Mouse (Mus musculus): Measurements from ENCODE around the gene Reps2. TPM values are rescaled to one million over a fixed set of nuclear protein-coding genes. Genes with fewer than 3 reads are reported as not detected.

Gene Reps2
- total RNA-seq, 2 experiments from 2014 or later, result 1.3 to 3.0 TPM

GRCm38 (mm10) chrX:162590145-162590790 lies 53.2 kb downstream of the Reps2 start:
- DNase-seq, result no peak
- intact Hi-C loops (cut with DNase I), result no loop called here

GRCm38 (mm10) chrX:162589173-162589805 lies 54.2 kb downstream of the Reps2 start:
- intact Hi-C loops (cut with DNase I), result no loop called here
- no peak for DNase-seq

GRCm38 (mm10) chrX:162584349-162584748 lies 59.1 kb downstream of the Reps2 start:
- DNase-seq, result no peak

GRCm38 (mm10) chrX:162580521-162580920 lies 62.9 kb downstream of the Reps2 start:
- DNase-seq, result no peak
- intact Hi-C loops (cut with DNase I), result no loop called here

More at GRCm38 (mm10) chrX:162584349-162584748, 59.1 kb downstream of the Reps2 start:
- intact Hi-C loops (cut with DNase I), result no loop called here

- intact Hi-C loops (cut with DNase I), result no loop called here
- DNase-seq, result no peak
Measured at GRCm38 (mm10) chrX:162568439-162568838, 75.0 kb downstream of the Reps2 start.

- intact Hi-C loops (cut with DNase I), result no loop called here
- no peak for DNase-seq
Measured at GRCm38 (mm10) chrX:162565501-162565900, 77.9 kb downstream of the Reps2 start.

GRCm38 (mm10) chrX:162556459-162556841 lies 87.0 kb downstream of the Reps2 start:
- DNase-seq, result no peak
- intact Hi-C loops (cut with DNase I), result no loop called here

- peak in 1 of 2 experiments; percentile 14 for DNase-seq
- intact Hi-C loops (cut with DNase I), result no loop called here
Measured at GRCm38 (mm10) chrX:162555729-162556458, 87.6 kb downstream of the Reps2 start.

- intact Hi-C loops (cut with DNase I), result no loop called here
- DNase-seq, result no peak
Measured at GRCm38 (mm10) chrX:162554513-162554912, 88.9 kb downstream of the Reps2 start.

GRCm38 (mm10) chrX:162552383-162552782 lies 91.1 kb downstream of the Reps2 start:
- intact Hi-C loops (cut with DNase I), result no loop called here
- DNase-seq, result no peak

GRCm38 (mm10) chrX:162545037-162545436 lies 98.4 kb downstream of the Reps2 start:
- intact Hi-C loops (cut with DNase I), result no loop called here
- no peak for DNase-seq

- no peak for DNase-seq
- intact Hi-C loops (cut with DNase I), result no loop called here
Measured at GRCm38 (mm10) chrX:162542576-162543227, 100.7 kb downstream of the Reps2 start.

- DNase-seq, result no peak
- intact Hi-C loops (cut with DNase I), result no loop called here
Measured at GRCm38 (mm10) chrX:162541961-162542360, 101.5 kb downstream of the Reps2 start.

- intact Hi-C loops (cut with DNase I), result loop anchor here (5.0 kb wide), 1 partner anchor 266 kb away; no protein-coding TSS in a partner anchor
- DNase-seq, result no peak
Measured at GRCm38 (mm10) chrX:162531016-162531415, 112.4 kb downstream of the Reps2 start.

GRCm38 (mm10) chrX:162527240-162527639 lies 116.2 kb downstream of the Reps2 start:
- intact Hi-C loops (cut with DNase I), result loop anchor here (10.0 kb wide), 1 partner anchor 208 kb away; no protein-coding TSS in a partner anchor
- peak; percentile 36 to 56 for DNase-seq

- DNase-seq, result peak; percentile 27 to 30
- intact Hi-C loops (cut with DNase I), result loop anchor here (10.0 kb wide), 1 partner anchor 213 kb away; no protein-coding TSS in a partner anchor
Measured at GRCm38 (mm10) chrX:162521831-162522514, 121.5 kb downstream of the Reps2 start.

GRCm38 (mm10) chrX:162521197-162521596 lies 122.3 kb downstream of the Reps2 start:
- peak; percentile 5 to 10 for DNase-seq
- intact Hi-C loops (cut with DNase I), result loop anchor here (10.0 kb wide), 1 partner anchor 214 kb away; no protein-coding TSS in a partner anchor

GRCm38 (mm10) chrX:162520374-162520773 lies 123.1 kb downstream of the Reps2 start:
- no peak for DNase-seq
- intact Hi-C loops (cut with DNase I), result loop anchor here (10.0 kb wide), 1 partner anchor 214 kb away; no protein-coding TSS in a partner anchor

GRCm38 (mm10) chrX:162510426-162510980 lies 132.9 kb downstream of the Reps2 start:
- no peak for DNase-seq
- intact Hi-C loops (cut with DNase I), result no loop called here

GRCm38 (mm10) chrX:162505186-162505585 lies 138.3 kb downstream of the Reps2 start:
- intact Hi-C loops (cut with DNase I), result no loop called here
- DNase-seq, result no peak

All from heart, postnatal 14 days (tissue).